Mouse (Mus musculus) brain, embryonic 14.5 days (tissue): Measurements from ENCODE around the gene Prickle2.

ENCODE experiments used
- CTCF ChIP-seq: fragments of 200-500 bp; IDR thresholded peaks from 2 replicates; pipeline ENCODE4 v1.5.1; 2012; ENCODE audit warnings: inconsistent platforms, mild to moderate bottlenecking, moderate library complexity, borderline replicate concordance; ENCODE audit not compliant: insufficient read depth, insufficient read length; ENCODE audit errors: extremely low read depth
- POLR2A ChIP-seq: fragments of 200-500 bp; IDR thresholded peaks from 2 replicates; pipeline ENCODE4 v1.6.1; 2012; ENCODE audit warnings: mild to moderate bottlenecking, inconsistent platforms, borderline replicate concordance; ENCODE audit not compliant: poor library complexity, insufficient read depth, insufficient read length, severe bottlenecking; ENCODE audit errors: extremely low read depth

GRCm38 (mm10) chr6:92425901-92426300, 280.1 kb downstream of the Prickle2 start:
- TF ChIP-seq CTCF (no peak), POLR2A (no peak)
